Mouse (Mus musculus) embryonic facial prominence, embryonic 13.5 days (tissue): Measurements from ENCODE around the gene Gcgr. TPM values are rescaled to one million over a fixed set of nuclear protein-coding genes. Genes with fewer than 3 reads are reported as not detected.
"Not testable (repeated sequence)": the region's sequence is repeated elsewhere in the genome, so short reads cannot be mapped to it uniquely, and the experiment has no call there.

Source experiments
- ATAC-seq: fragments of 200-750 bp; cut with Nextera tagmentation; 2 replicates; pipeline ENCODE4 v1.8.0; 2017; ENCODE audit warnings: low read depth; ENCODE audit not compliant: insufficient number of reproducible peaks, insufficient read depth, low FRiP score, low TSS enrichment
- H3K27ac ChIP-seq: fragments of 300-500 bp; sonication (generic); 2 replicates; pipeline ENCODE4 v1.5.1; 2015; ENCODE audit warnings: moderate library complexity, mild to moderate bottlenecking, inconsistent platforms
- H3K27me3 ChIP-seq: fragments of 300-500 bp; sonication (generic); 2 replicates; pipeline ENCODE4 v1.6.1; 2015; ENCODE audit warnings: mild to moderate bottlenecking, inconsistent platforms
- H3K36me3 ChIP-seq: fragments of 300-500 bp; sonication (generic); 2 replicates; pipeline ENCODE4 v1.6.1; 2015; ENCODE audit warnings: mild to moderate bottlenecking, inconsistent platforms
- H3K4me1 ChIP-seq: fragments of 300-500 bp; sonication (generic); 2 replicates; pipeline ENCODE4 v1.6.1; 2015; ENCODE audit warnings: inconsistent platforms
- H3K4me2 ChIP-seq: fragments of 300-500 bp; sonication (generic); 2 replicates; pipeline ENCODE4 v1.6.1; 2015; ENCODE audit warnings: moderate library complexity, mild to moderate bottlenecking, inconsistent platforms
- H3K4me3 ChIP-seq: fragments of 300-500 bp; sonication (generic); 2 replicates; pipeline ENCODE4 v1.5.1; 2015; ENCODE audit warnings: mild to moderate bottlenecking, inconsistent platforms
- H3K9ac ChIP-seq: fragments of 300-500 bp; sonication (generic); 2 replicates; pipeline ENCODE4 v1.6.1; 2015; ENCODE audit warnings: mild to moderate bottlenecking, inconsistent platforms
- H3K9me3 ChIP-seq: fragments of 300-500 bp; sonication (generic); 2 replicates; pipeline ENCODE4 v1.6.1; 2016; ENCODE audit warnings: inconsistent platforms
- WGBS: fragments of 180-500 bp; shearing (Covaris S2); methylation state at CpG from one replicate; pipeline ENCODE4 v1.1.7; 2015; ENCODE audit warnings: mixed read lengths; 5-methylcytosine and 5-hydroxymethylcytosine counted together
- polyA plus RNA-seq: library from polyadenylated mRNA; unstranded; fragments of >200 nt; fragmentation: Nextera tagmentation; extraction: Ambion mirVana; gene quantifications from 2 replicates; pipeline ENCODE4 v1.2.1, GENCODE M21; 2015

Gene Gcgr
- polyA plus RNA-seq, 1 experiment from 2014 or later, result 1.3 TPM

GRCm38 (mm10) chr11:120580871-120581331 lies 50.4 kb downstream of the Gcgr start:
- H3K27ac ChIP-seq, result peak overlapping the region; percentile 92
- H3K9ac ChIP-seq, result peak overlapping the region; percentile 95
- H3K4me3 ChIP-seq, result peak overlapping the region; percentile 87
- H3K9me3 ChIP-seq, result peaks cover 4% of the 10 kb centered on the region; the same call in 1 of the 2 replicates
- peak overlapping the region; percentile 98 for H3K4me2 ChIP-seq
- H3K36me3 ChIP-seq, result peaks cover 62% of the 10 kb centered on the region
- under 1% methylated on average over 44 of the region's 44 CpGs for WGBS
- peaks cover 28% of the 10 kb centered on the region for H3K4me1 ChIP-seq
- no peak for ATAC-seq
- no peaks in the 10 kb centered on the region for H3K27me3 ChIP-seq

DNA sequence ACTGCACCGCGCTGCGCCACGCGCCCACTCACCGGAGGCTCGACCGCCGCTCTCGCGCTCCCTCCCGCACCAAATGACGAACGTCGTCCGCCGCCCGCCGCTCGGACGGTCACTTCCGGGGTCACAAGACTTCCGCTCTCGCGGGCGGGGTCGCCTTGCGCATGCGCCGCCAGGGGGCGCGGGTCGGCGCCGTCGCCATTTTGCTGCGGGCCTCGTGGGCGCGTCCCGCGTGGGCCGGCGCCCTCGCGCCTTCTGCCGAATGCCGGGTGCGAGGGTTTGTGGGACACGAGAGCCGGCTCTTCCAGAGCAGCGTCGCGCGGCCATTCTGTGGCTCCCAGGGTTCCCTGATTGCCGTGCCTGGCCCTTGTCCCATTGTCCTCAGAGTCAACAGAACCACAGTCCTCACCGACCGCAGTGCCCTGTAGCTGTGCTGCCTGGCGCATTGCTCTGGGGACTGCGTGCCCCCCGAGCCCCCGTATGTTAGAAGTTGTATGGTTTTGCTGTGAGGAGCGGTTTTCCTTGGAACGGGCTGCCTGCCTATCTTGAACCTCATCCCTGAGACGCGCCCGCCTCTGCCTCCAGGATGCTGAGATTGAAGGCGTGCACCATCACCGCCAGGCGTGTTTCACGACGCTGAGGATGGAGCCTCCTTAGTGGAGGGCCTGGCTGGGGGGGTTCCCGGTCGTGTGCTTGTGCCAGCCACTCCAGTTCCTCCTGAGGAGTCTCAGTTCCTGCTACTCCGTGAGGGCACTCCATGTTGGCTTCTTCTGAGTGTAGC lies 51.2 kb downstream of the Gcgr start, which contains the start of gene Arhgdia:
TSS of gene Arhgdia (minus strand) at position 135 of the 778 bp plus-strand sequence.
- Histone ChIP-seq H3K27me3 (no peaks in the 10 kb centered on the region), H3K4me2 (peak within 1 kb of the TSS; percentile 98), H3K9me3 (peaks cover 4% of the 10 kb centered on the region; the same call in 1 of the 2 replicates), H3K9ac (peak within 1 kb of the TSS; percentile 95), H3K27ac (peak within 1 kb of the TSS; percentile 92), H3K4me3 (peak within 1 kb of the TSS; percentile 87), H3K36me3 (peaks cover 64% of the 10 kb centered on the region), H3K4me1 (peaks cover 28% of the 10 kb centered on the region)
- 5% methylated on average over 72 of the region's 75 CpGs for WGBS
- ATAC-seq, result peak; percentile 34; the same call in 1 of the 2 replicates

DNA sequence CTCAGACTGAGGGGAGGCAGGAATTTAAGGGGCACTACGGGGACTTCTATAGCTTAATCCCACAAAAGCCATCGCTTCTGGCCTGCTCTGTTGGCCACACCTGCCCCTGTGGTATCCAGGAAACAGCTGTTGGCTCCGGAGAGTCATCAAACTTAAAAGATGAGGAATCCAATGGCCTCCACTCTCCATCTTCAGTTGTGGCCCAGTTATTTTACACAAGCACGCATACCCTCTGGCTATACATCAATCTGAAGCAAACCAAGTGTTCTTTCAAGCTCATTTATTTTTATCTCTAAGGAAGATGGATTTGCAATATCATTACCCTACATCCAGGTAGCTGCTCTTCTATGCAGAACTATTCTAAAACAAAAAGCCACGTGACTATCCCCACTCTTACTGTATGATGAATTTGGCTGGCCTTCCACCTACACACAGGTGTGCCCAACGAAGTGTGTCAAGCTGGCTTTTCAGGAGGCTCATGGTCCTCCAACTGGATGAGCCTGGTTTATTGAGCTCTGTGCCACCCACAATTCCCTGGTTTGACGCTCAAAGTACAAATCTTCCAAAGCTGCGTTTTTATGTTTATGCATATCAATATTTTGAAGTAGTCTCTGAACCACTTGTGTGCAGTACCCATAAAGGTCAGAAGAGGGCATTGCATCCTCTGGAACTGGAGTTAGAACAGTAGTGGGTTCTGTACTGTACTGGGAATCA lies 51.9 kb downstream of the Gcgr start:
- H3K9me3 ChIP-seq, result peaks cover 4% of the 10 kb centered on the region; the same call in 1 of the 2 replicates
- peak overlapping the region; percentile 95 for H3K9ac ChIP-seq
- peaks cover 28% of the 10 kb centered on the region for H3K4me1 ChIP-seq
- H3K4me2 ChIP-seq, result peak overlapping the region; percentile 98
- H3K27me3 ChIP-seq, result no peaks in the 10 kb centered on the region
- H3K4me3 ChIP-seq, result peak overlapping the region; percentile 87
- peaks cover 63% of the 10 kb centered on the region for H3K36me3 ChIP-seq
- peak overlapping the region; percentile 92 for H3K27ac ChIP-seq
- no peak for ATAC-seq
- WGBS, result 83% methylated on average over 8 of the region's 8 CpGs

DNA sequence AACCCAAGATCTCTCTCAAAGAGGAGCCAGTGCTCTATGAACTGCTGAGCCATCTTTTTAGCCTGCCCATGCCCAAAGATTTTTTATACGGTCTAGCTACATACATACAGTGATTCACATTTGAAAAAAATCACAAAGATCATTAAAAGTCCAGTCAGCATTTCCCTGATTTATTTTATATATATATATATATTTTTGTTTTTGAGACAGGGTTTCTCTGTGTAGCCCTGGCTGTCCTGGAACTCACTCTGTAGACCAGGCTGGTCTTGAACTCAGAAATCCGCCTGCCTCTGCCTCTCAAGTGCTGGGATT lies 52.4 kb downstream of the Gcgr start:
- peaks cover 63% of the 10 kb centered on the region for H3K36me3 ChIP-seq
- 90% methylated on average over 2 of the region's 2 CpGs for WGBS
- H3K4me1 ChIP-seq, result peaks cover 28% of the 10 kb centered on the region
- not testable (repeated sequence) for H3K9me3 ChIP-seq, H3K27ac ChIP-seq, H3K27me3 ChIP-seq, H3K4me2 ChIP-seq, H3K4me3 ChIP-seq, ATAC-seq, H3K9ac ChIP-seq

GRCm38 (mm10) chr11:120583937-120584336 lies 53.4 kb downstream of the Gcgr start:
- no peak for ATAC-seq
- H3K36me3 ChIP-seq, result peaks cover 63% of the 10 kb centered on the region
- 91% methylated on average over 1 of the region's 1 CpGs for WGBS
- H3K27me3 ChIP-seq, result no peaks in the 10 kb centered on the region
- H3K27ac ChIP-seq, result no peak overlapping the region
- H3K9ac ChIP-seq, result no peak overlapping the region
- H3K4me3 ChIP-seq, result no peak overlapping the region
- H3K4me1 ChIP-seq, result peaks cover 22% of the 10 kb centered on the region
- H3K9me3 ChIP-seq, result peaks cover 4% of the 10 kb centered on the region; the same call in 1 of the 2 replicates
- no peak overlapping the region for H3K4me2 ChIP-seq

GRCm38 (mm10) chr11:120588531-120588930 lies 58.0 kb downstream of the Gcgr start:
- no peak for ATAC-seq
- peaks cover 96% of the 10 kb centered on the region for H3K36me3 ChIP-seq
- peaks cover 4% of the 10 kb centered on the region; the same call in 1 of the 2 replicates for H3K9me3 ChIP-seq
- no peak overlapping the region for H3K27ac ChIP-seq
- WGBS, result 95% methylated on average over 6 of the region's 6 CpGs
- H3K4me1 ChIP-seq, result no peaks in the 10 kb centered on the region
- no peak overlapping the region for H3K4me3 ChIP-seq
- H3K9ac ChIP-seq, result no peak overlapping the region
- no peaks in the 10 kb centered on the region for H3K27me3 ChIP-seq
- no peak overlapping the region for H3K4me2 ChIP-seq

Other genes with a start within 250 kb of the Gcgr start
- gene Actg1, start 182.2 kb upstream of the Gcgr start, polyA plus RNA-seq, result 2,524 and 2,741 TPM in 2 replicates
- 0.25 and 1.1 TPM in 2 replicates for gene Fscn2, start 169.2 kb upstream of the Gcgr start, polyA plus RNA-seq
- 38.6 and 43.7 TPM in 2 replicates for gene Faap100, start 151.9 kb upstream of the Gcgr start, polyA plus RNA-seq
- gene Nploc4, start 93.0 kb upstream of the Gcgr start, polyA plus RNA-seq, result 34.7 and 37.4 TPM in 2 replicates
- 0.30 and 0.35 TPM in 2 replicates for gene Tspan10, start 88.1 kb upstream of the Gcgr start, polyA plus RNA-seq
- 0.29 TPM in 1 of 2 replicates, not detected in the other for gene Pde6g, start 77.2 kb upstream of the Gcgr start, polyA plus RNA-seq
- gene Oxld1, start 72.6 kb upstream of the Gcgr start, polyA plus RNA-seq, result 15.8 TPM in 2 replicates
- 39.8 and 45.0 TPM in 2 replicates for gene Ccdc137, start 72.6 kb upstream of the Gcgr start, polyA plus RNA-seq
- gene Arl16, start 63.1 kb upstream of the Gcgr start, polyA plus RNA-seq, result 59.6 and 63.6 TPM in 2 replicates
- 134 and 138 TPM in 2 replicates for gene Mrpl12, start 46.1 kb upstream of the Gcgr start, polyA plus RNA-seq
- gene Slc25a10, start 38.9 kb upstream of the Gcgr start, polyA plus RNA-seq, result 50.1 and 54.3 TPM in 2 replicates
- 219 and 247 TPM in 2 replicates for gene Mcrip1, start 19.0 kb downstream of the Gcgr start, polyA plus RNA-seq
- gene Ppp1r27, start 20.4 kb downstream of the Gcgr start, polyA plus RNA-seq, result not detected in 2 replicates
- 684 and 710 TPM in 2 replicates for gene P4hb, start 42.6 kb downstream of the Gcgr start, polyA plus RNA-seq
- gene Arhgdia, start 50.9 kb downstream of the Gcgr start, polyA plus RNA-seq, result 535 and 580 TPM in 2 replicates
- gene Alyref, start 67.7 kb downstream of the Gcgr start, polyA plus RNA-seq, result 492 and 529 TPM in 2 replicates
- 219 and 222 TPM in 2 replicates for gene Anapc11, start 67.7 kb downstream of the Gcgr start, polyA plus RNA-seq
- gene Npb, start 77.8 kb downstream of the Gcgr start, polyA plus RNA-seq, result 0.98 and 1.7 TPM in 2 replicates
- gene Pcyt2, start 87.2 kb downstream of the Gcgr start, polyA plus RNA-seq, result 150 and 152 TPM in 2 replicates
- 26.6 and 30.0 TPM in 2 replicates for gene Sirt7, start 94.5 kb downstream of the Gcgr start, polyA plus RNA-seq
- gene Mafg, start 102.9 kb downstream of the Gcgr start, polyA plus RNA-seq, result 22.0 and 30.0 TPM in 2 replicates
- gene Pycr1, start 113.1 kb downstream of the Gcgr start, polyA plus RNA-seq, result 27.7 and 34.9 TPM in 2 replicates
- not detected in 2 replicates for gene Myadml2, start 117.5 kb downstream of the Gcgr start, polyA plus RNA-seq
- 4.3 and 7.2 TPM in 2 replicates for gene Notum, start 130.5 kb downstream of the Gcgr start, polyA plus RNA-seq
- 109 and 123 TPM in 2 replicates for gene Aspscr1, start 142.3 kb downstream of the Gcgr start, polyA plus RNA-seq
- gene Cenpx, start 183.0 kb downstream of the Gcgr start, polyA plus RNA-seq, result 132 and 154 TPM in 2 replicates
- gene Lrrc45, start 183.2 kb downstream of the Gcgr start, polyA plus RNA-seq, result 71.0 and 77.8 TPM in 2 replicates
- 66.0 and 72.6 TPM in 2 replicates for gene Rac3, start 190.8 kb downstream of the Gcgr start, polyA plus RNA-seq
- gene Dcxr, start 196.6 kb downstream of the Gcgr start, polyA plus RNA-seq, result 17.9 and 18.3 TPM in 2 replicates
- gene Cbr2, start 201.4 kb downstream of the Gcgr start, polyA plus RNA-seq, result 27.1 and 32.3 TPM in 2 replicates
- gene Hmga1b, start 232.1 kb downstream of the Gcgr start, polyA plus RNA-seq, result 4.3 and 9.4 TPM in 2 replicates